Mouse (Mus musculus): ENCODE measurements around the gene Mul1.
A peak's percentile ranks its signal among the peaks of the same experiment; 100 is the strongest.

The Mul1 gene

GRCm38 (mm10) chr4:138444941-138445340 is 10.5 kb downstream of the Mul1 start:
- no peak for DNase-seq

GRCm38 (mm10) chr4:138446981-138447380 is 12.5 kb downstream of the Mul1 start:
- no peak for DNase-seq

GRCm38 (mm10) chr4:138447387-138447786 is 12.9 kb downstream of the Mul1 start:
- DNase-seq: peak; percentile 93

GRCm38 (mm10) chr4:138447827-138448602 is 13.5 kb downstream of the Mul1 start:
- DNase-seq: no peak

- no peak for DNase-seq
Observed at GRCm38 (mm10) chr4:138448872-138449615, 14.6 kb downstream of the Mul1 start.

- DNase-seq: no peak
Observed at GRCm38 (mm10) chr4:138449636-138450314, 15.3 kb downstream of the Mul1 start.

GRCm38 (mm10) chr4:138452306-138453096 is 18.0 kb downstream of the Mul1 start:
- no peak for DNase-seq

DNA sequence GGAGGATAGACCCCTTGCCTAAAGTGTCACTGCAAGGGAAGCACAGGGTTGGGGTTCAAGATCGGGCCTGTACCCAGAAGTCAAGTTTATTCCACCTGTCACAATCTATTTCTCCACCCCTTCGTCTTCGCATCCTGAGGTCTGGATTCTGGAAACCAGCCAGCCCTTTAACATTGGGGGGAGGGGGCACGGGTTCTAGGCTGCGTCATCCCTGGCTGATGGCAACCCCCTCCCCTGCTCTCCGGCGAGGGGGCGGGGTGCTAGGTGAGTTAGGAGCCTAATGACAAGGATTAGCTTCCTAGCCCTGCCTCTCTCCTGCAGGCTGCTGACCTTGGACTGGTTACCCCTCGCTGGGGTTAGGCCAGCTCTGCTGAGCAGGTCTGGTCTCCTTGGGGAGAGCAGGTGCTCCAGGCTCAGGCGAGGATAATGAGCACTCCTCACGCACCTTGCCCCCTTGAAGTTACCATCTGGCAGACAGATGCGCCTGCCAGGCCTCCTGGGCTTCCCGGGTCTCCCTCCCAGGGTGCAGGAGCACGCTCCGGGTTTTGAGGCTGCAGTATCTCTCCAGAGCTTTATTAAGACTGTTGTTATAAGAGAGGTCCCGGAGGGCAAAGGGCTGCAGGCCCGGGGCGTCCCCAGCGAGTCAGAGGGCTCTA is 18.8 kb downstream of the Mul1 start:
- no peak for DNase-seq

DNA sequence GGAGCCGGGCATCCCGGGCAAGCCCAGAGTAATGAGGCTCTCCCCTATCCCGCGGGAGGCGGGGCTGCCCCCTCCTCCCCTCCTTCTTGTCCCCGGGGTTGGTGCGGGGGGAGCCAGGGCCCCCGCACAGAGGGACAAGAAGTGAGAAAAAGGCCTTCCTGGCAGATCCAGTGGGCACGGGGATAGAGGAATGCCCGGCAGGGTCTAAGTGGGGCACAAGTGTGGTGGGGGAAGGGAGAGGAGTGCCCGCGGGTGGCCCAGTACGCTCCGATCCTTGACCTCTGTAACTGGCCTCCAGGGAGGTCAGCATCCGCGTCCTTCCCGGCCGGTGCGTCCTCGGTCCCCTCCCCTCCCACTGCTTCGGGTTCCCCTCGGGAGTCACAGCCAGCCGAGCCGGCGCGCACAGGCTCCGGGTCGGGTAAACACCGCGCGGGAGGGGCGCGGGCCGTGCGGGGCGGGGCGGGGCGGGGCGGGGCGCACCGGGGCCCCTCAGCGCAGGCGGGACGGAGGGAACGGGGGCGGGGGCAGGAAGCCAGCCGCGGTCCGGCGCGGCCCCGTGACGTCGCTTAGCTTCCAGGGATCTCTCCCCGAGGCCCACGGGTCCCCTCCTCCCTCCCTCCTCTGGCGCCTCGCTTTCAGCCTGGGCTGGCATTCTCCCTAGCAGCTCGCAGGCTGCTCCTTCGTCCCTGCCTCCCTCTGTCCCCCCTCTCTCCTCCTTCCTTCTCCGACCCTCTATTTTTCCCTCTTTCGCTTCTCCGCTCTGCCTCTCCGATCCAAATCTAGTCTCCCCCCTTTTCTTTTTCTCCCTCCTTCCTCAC is 19.5 kb downstream of the Mul1 start, which contains the start of gene Camk2n1:
Camk2n1 (plus strand) TSS at position 562 of the 818 bp plus-strand sequence.
- DNase-seq: peak; percentile 92

- peak; percentile 75 for DNase-seq
Observed at GRCm38 (mm10) chr4:138454571-138455140, 20.2 kb downstream of the Mul1 start.

- DNase-seq: peak; percentile 78
Observed at GRCm38 (mm10) chr4:138455141-138455955, 20.9 kb downstream of the Mul1 start.

GRCm38 (mm10) chr4:138455956-138456341 is 21.5 kb downstream of the Mul1 start:
- DNase-seq: peak; percentile 65

- no peak for DNase-seq
Observed at GRCm38 (mm10) chr4:138456536-138456935, 22.1 kb downstream of the Mul1 start.

- DNase-seq: no peak
Observed at GRCm38 (mm10) chr4:138457091-138457490, 22.6 kb downstream of the Mul1 start.

GRCm38 (mm10) chr4:138458171-138458570 is 23.7 kb downstream of the Mul1 start:
- DNase-seq: peak; percentile 43

- DNase-seq: peak; percentile 42
Observed at GRCm38 (mm10) chr4:138458735-138459440, 24.4 kb downstream of the Mul1 start.

- DNase-seq: peak; percentile 69
Observed at GRCm38 (mm10) chr4:138459775-138460174, 25.3 kb downstream of the Mul1 start.

DNA sequence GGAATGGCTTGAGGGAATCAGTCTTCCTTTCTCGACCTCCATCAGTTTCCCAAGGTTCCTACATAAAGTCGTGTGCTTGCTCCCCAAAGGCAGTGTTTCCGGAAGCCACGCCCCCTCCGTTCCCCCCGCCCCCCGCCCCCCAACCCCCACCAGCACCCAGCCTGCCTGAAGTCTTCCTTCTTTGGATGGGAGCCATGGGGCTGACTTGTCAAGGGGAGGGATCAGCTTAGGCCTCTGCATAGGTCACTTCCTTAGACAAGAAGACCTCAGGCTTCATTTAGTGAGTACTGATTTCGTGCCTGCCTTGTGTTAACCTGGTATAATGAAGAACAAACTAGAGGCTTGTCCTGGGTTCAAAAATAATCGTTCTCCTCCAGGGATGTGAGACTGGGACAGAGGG is 26.4 kb downstream of the Mul1 start:
- DNase-seq: peak; percentile 47

DNA sequence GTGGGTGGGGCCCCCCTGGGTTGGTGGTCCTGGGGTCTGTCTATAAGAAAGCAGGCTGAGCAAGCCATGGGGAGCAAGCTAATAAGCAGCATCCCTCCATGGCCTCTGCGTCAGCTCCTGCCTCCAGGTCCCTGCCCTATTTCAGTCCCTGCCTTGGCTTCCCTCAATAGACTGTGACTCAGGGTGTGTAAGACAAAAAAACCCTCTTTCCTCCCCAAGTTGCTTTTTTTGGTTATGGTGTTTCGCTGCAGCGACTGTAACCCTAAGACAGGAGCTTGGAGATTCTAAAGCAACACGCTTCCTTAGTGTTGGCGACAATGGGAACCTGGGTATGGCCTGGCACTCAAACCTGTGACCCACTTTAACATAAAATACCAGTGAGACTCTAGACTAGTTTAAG is 27.0 kb downstream of the Mul1 start:
- no peak for DNase-seq
